Mouse (Mus musculus): ENCODE measurements around the gene Ptprn2.
"Not testable (repeated sequence)": the region's sequence is repeated elsewhere in the genome, so short reads cannot be mapped to it uniquely, and the experiment has no call there.

Gene Ptprn2

DNA sequence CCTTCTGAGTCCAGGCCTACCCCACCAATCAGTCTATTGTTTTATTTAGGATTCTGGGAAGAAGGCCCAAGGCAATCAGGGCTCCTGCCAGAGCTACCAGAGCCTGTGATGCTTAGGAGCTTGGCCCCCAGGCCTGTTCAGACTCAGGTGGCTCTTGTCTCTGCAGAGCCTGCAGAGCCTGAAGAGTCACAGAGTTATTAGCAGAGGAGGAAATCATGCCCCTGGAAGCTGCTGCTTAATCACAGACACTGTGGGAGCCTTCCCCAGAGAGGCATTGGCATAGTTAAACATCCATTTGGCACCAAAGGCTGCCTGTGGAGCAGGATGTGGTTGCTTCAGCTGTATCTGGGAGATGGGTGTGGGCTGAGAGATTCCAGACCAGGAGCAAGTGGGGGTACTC, 30.3 kb downstream of the Ptprn2 start:
- DNase-seq (ENCODE audit: low spot score) = no peak

- DNase-seq (ENCODE audit: low spot score) = no peak
Observed at GRCm38 (mm10) chr12:116528861-116529260, 43.3 kb downstream of the Ptprn2 start.

DNA sequence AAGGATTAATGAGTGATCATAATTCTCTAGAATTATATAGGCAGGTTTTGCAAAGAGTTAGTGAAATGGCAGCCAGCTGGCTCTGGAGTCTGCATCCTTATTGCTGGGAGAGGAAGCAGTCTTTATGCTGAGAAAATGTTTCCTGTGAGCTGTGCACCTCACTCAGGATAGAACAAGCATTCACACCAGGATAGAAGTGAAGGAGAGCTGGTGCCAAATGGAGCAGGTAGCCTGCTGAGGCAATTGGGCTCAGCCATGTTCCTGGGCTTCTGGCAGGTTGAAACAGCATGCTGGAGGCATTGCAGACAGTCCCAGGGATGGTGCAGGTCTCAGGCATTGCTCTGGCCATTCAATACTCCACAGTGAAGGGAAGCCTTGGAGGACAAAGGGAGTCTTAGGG, 47.8 kb downstream of the Ptprn2 start:
- DNase-seq (ENCODE audit: low spot score) = no peak

- DNase-seq (ENCODE audit: low spot score) = no peak
Observed at GRCm38 (mm10) chr12:116539305-116539704, 53.8 kb downstream of the Ptprn2 start.

- DNase-seq (ENCODE audit: low spot score) = no peak
Observed at GRCm38 (mm10) chr12:116540608-116541007, 55.1 kb downstream of the Ptprn2 start.

GRCm38 (mm10) chr12:116550031-116550430, 64.5 kb downstream of the Ptprn2 start:
- DNase-seq (ENCODE audit: low spot score) = no peak

- no peak for DNase-seq (ENCODE audit: low spot score)
Observed at GRCm38 (mm10) chr12:116551516-116551915, 66.0 kb downstream of the Ptprn2 start.

GRCm38 (mm10) chr12:116552306-116552705, 66.8 kb downstream of the Ptprn2 start:
- no peak for DNase-seq (ENCODE audit: low spot score)

GRCm38 (mm10) chr12:116553361-116553760, 67.8 kb downstream of the Ptprn2 start:
- no peak for DNase-seq (ENCODE audit: low spot score)

GRCm38 (mm10) chr12:116555964-116556363, 70.4 kb downstream of the Ptprn2 start:
- DNase-seq (ENCODE audit: low spot score) = no peak

GRCm38 (mm10) chr12:116564441-116564840, 78.9 kb downstream of the Ptprn2 start:
- DNase-seq (ENCODE audit: low spot score) = no peak

DNA sequence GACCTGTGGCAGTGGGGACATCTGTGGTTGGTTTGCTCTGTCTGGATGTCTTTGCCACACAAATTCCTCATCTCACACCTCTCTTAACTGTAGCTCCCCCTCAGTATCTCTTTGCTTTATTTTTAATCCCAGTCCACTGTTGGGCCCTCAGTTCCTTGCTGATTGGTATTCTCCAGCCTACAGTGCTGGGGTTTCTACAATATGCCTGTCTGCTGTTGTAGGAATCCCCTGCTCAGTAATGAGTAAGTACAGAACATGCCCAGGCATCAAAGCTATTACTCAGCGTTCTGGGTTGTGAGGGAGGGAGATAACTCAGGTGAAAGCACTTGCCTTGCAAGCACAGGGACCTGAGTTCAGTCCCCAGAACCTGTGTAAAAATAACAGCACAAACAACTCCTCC, 81.2 kb downstream of the Ptprn2 start:
- DNase-seq (ENCODE audit: low spot score) = no peak

GRCm38 (mm10) chr12:116567170-116567569, 81.7 kb downstream of the Ptprn2 start:
- DNase-seq (ENCODE audit: low spot score) = no peak

DNA sequence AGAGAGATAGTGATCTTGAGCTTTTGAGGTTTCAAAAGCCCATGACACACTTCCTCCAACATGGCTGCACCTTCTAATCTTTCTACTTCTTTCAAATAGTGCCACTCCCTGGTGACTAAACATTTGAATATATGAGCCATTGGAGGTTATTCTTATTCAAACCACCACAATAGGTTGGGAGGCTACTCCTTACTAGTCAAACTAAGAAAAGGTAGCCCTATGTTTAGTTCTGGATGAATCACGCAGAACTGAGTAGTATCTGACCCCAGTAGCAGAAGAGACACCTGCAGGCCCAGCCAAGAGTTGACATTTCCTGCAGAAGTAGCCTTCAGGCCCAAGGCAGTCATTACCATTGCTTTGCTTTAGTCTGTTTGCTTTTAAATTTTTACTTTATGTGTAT, 84.0 kb downstream of the Ptprn2 start:
- DNase-seq (ENCODE audit: low spot score) = no peak

DNA sequence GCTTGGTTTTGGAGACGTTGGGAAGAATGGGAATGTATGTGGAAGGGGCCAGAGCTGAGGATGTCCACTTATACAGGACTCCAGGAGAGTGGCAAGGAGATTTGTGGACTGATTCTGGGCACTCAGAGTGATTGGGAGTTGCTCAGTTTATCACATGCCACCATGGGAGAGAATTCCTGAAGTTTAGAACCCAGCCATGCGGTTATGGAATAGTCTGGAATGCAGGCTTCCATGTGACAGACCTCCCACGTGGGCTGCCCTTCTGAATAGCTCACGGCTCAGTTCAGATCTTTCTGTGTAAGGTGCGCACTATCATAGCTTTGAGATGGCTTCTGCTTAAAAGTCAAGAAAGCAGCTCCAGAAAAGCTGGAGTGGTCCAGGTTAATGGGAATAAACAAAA, 88.6 kb downstream of the Ptprn2 start:
- no peak for DNase-seq (ENCODE audit: low spot score)

GRCm38 (mm10) chr12:116574720-116575119, 89.2 kb downstream of the Ptprn2 start:
- no peak for DNase-seq (ENCODE audit: low spot score)

DNA sequence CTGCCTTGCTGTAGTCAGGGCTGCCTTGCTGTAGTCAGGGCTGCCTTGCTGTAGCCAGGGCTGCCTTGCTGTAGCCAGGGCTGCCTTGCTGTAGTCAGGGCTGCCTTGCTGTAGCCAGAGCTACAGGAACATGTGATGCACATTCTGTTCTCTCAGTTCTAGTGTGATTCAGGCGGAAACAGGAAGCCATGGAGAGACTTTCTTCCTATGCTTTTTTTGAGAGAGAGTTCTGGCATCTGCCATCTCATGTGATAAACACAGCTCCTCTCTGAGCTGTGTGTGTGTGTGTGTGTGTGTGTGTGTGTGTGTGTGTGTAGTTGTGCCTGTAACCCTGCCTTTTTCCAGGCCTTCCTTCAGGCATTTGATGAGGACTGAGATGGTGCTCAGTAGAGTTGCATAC, 92.4 kb downstream of the Ptprn2 start:
- DNase-seq (ENCODE audit: low spot score) = not testable (repeated sequence)

GRCm38 (mm10) chr12:116580827-116581544, 95.5 kb downstream of the Ptprn2 start:
- DNase-seq (ENCODE audit: low spot score) = no peak

- peak; percentile 17 for DNase-seq (ENCODE audit: low spot score)
Observed at GRCm38 (mm10) chr12:116581864-116582263, 96.3 kb downstream of the Ptprn2 start.

DNA sequence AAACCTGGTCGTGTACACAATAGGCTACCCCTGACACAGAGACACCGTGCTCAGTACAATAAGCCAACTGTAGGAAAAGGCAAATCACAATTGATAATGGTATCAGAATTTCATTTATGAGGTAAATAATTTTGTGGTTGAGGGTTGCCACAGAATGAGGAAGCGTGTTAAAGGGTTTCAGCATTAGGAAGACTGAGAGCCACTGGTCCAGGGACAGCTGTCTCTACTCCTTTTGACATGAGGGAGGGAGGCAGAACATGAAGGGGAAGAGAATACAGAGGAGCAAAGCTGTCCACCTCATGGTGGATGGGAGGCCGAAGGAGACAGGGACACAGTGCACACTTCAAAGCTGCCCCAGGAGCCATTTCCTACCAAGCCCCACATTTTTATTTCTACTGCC, 97.3 kb downstream of the Ptprn2 start:
- no peak for DNase-seq (ENCODE audit: low spot score)

GRCm38 (mm10) chr12:116585001-116585400, 99.5 kb downstream of the Ptprn2 start:
- no peak for DNase-seq (ENCODE audit: low spot score)

DNA sequence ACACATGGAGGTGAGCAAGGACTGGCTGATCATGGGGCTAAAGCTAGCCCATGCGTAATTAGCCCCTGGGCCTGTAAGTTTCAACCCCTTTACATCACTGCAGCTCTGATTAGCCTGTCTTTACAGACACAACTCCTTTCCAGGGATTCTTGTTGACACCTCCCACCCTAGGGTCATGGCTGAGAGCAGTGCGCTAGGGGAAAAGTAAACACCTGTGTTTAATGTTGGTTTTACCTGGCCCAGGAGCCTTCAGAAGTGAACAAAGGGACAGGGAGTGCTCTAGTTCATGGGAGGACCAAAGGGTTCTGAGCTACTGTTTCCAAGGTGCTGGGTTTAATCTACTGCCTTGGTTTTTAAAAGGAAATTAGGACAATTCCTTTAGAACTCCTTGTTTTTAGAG, 100.6 kb downstream of the Ptprn2 start:
- no peak for DNase-seq (ENCODE audit: low spot score)

- no peak for DNase-seq (ENCODE audit: low spot score)
Observed at GRCm38 (mm10) chr12:116587548-116587947, 102.0 kb downstream of the Ptprn2 start.

DNA sequence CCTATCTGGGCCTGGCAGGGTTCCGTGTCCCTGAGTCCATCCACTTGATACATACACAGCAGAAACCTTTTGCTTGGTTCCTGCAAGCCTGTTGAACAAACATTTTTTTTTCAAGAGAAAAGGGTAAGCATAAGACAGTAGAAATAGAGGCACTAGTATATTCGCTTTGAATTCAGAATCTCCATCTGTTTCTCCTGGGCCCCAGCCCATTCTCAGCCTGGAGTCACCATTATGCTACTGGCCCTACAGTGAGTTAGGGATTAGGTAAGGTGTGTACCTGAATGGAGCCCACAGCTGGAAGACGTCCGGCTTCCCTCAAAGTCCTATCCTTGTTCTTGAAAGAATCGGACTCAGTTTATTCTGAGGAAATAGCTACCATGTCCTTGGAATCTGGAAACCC, 104.6 kb downstream of the Ptprn2 start:
- no peak for DNase-seq (ENCODE audit: low spot score)
